Mouse (Mus musculus): ENCODE results near the gene Sec61a2.

DNA sequence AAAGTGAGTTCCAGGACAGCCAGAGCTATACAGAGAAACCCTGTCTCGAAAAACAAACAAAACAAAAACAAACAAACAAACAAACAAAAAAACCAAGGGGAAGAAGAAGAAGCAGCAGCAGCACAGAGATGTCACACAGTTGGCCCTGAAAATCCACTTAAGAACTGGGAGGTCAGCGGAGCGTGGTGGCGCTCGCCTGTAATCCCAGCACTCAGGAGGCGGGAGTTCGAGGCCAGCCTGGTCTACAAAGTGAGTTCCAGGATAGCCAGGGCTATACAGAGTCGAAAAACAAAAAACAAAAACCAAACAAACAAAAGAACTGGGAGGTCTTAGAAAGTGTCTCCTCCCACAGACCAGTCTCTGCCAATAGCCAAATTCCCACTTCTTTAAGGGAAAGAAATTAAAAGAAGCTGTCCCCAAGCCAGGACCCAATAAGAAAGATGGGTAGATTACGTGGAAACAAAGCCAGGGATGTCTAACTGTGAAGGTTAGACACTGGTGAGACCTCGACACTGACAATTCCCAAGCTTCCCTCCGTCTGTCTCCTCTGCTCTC, 46.7 kb upstream of the Sec61a2 start:
- TF ChIP-seq GATA1 (IDR thresholded peaks at IDR 0.05; ENCODE audit: low read depth, low read length) (no peak), MYB (IDR thresholded peaks at IDR 0.05; ENCODE audit: low read depth, low read length) (no peak), CTCF (IDR thresholded peaks at IDR 0.05 in 2 of 3, conservative IDR thresholded peaks at IDR 0.05 in 1 of 3; ENCODE audit: control insufficient read depth in 1 of 3, insufficient read depth in 1 of 3, low read depth in 2 of 3, low read length in 3 of 3, poor library complexity in 1 of 3, severe bottlenecking in 1 of 3) (no peak), EP300 (IDR thresholded peaks at IDR 0.05; ENCODE audit: low read depth in 1 of 2, low read length in 2 of 2) (no peak)

Measured in MEL (cell line).